Mouse (Mus musculus): Measurements from ENCODE around the gene Rpl13a.
A peak's percentile ranks its signal among the peaks of the same experiment; 100 is the strongest.
"Not testable (repeated sequence)": the region's sequence is repeated elsewhere in the genome, so short reads cannot be mapped to it uniquely, and the experiment has no call there.

Gene Rpl13a

DNA sequence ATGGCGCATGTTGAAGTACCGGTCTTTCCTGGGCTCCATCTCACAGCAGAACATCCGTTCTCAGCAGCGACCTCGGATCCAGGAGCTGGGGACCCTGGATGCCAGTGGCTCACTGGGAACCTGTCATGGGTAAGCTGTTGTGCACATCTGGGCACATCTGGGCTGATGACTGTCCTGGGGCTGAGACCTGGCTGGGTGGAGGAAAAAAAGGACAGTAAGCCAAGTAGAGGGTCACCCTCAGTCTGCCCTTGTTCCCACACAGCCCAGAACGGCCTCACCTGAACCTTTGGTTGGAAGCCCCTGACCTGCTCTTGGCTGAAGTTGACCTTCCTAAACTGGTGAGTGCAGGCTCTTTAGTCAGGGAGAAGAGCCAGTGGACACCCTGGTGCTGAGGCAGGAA lies 30.4 kb upstream of the Rpl13a start:
- DNase-seq (ENCODE audit: extremely low read depth, insufficient read length, low spot score): no peak

- no peak for DNase-seq (ENCODE audit: extremely low read depth, insufficient read length, low spot score)
Measured at GRCm38 (mm10) chr7:45157459-45157858, 28.9 kb upstream of the Rpl13a start.

GRCm38 (mm10) chr7:45156206-45156605 lies 27.6 kb upstream of the Rpl13a start:
- no peak for DNase-seq (ENCODE audit: extremely low read depth, insufficient read length, low spot score)

- no peak for DNase-seq (ENCODE audit: extremely low read depth, insufficient read length, low spot score)
Measured at GRCm38 (mm10) chr7:45155590-45155989, 27.0 kb upstream of the Rpl13a start.

DNA sequence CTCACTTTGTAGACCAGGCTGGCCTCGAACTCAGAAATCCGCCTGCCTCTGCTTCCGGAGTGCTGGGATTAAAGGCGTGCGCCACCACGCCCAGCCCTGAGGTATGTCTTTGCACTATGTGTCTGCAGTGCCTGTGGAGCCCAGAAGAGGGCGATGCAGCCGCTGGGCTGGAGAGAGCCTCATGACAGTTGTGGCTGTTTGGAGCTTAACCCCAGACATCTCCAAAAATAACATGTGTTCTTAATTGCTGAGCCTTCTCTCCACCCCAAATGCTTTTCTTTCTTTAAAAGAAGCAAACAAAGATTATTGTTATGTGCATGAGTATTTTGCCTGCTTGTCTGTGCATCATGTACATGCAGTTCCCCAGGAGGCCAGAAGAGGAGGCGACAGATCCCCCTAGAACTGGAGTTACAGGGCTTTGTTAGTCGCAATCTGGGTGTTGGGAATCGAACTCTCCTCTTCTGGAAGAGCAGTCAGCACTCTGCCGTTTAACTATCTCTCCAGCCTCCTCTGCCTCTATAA lies 26.5 kb upstream of the Rpl13a start:
- peak; percentile 69 for DNase-seq (ENCODE audit: extremely low read depth, insufficient read length, low spot score)

GRCm38 (mm10) chr7:45154096-45154992 lies 25.8 kb upstream of the Rpl13a start, which contains the start of the genes Pih1d1 and Aldh16a1:
Pih1d1 (plus strand) TSS chr7:45154303.
Aldh16a1 (minus strand) TSS chr7:45154584.
- peak; percentile 96 for DNase-seq (ENCODE audit: extremely low read depth, insufficient read length, low spot score)

DNA sequence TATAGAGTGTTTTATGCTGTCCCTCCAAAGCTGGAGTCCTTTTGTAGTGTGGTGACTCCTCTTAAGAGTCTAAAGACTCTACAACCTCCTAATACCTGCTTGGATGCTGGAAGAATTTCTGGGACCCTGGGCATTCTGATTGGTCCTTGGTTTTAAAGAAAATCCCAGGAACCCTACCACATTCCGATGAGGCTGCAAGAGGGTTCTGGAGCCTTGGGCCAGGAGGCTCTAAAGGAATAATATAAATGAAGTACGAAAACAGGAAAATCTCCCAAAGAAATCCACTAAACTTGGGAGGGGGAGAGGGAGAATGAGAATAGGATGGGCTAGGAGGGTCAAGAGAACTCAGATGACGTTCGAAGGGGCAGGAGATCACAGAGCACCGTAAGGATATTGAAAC lies 25.0 kb upstream of the Rpl13a start:
- DNase-seq (ENCODE audit: extremely low read depth, insufficient read length, low spot score): no peak

GRCm38 (mm10) chr7:45153052-45153451 lies 24.5 kb upstream of the Rpl13a start:
- not testable (repeated sequence) for DNase-seq (ENCODE audit: extremely low read depth, insufficient read length, low spot score)

DNA sequence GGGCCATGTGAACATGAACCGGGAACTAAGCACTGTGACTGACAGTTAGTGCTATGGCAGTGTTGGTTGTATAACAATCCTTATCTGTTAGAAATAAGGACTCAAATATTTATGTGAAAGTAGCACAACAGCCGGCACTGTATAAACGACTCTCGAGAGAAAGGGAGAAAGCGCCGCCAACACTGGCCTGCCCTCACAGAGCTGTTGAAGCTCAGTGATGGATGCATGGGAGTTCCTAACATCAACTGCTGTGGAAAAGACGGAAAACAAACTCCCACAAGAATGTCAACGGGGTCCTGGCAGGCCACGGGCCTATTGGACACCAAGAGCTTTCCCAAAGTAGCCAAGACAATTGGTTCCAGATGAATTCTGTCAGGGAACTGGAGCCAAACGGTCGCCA lies 22.7 kb upstream of the Rpl13a start:
- no peak for DNase-seq (ENCODE audit: extremely low read depth, insufficient read length, low spot score)

GRCm38 (mm10) chr7:45150321-45150720 lies 21.8 kb upstream of the Rpl13a start:
- no peak for DNase-seq (ENCODE audit: extremely low read depth, insufficient read length, low spot score)

GRCm38 (mm10) chr7:45149545-45149944 lies 21.0 kb upstream of the Rpl13a start:
- DNase-seq (ENCODE audit: extremely low read depth, insufficient read length, low spot score): no peak

DNA sequence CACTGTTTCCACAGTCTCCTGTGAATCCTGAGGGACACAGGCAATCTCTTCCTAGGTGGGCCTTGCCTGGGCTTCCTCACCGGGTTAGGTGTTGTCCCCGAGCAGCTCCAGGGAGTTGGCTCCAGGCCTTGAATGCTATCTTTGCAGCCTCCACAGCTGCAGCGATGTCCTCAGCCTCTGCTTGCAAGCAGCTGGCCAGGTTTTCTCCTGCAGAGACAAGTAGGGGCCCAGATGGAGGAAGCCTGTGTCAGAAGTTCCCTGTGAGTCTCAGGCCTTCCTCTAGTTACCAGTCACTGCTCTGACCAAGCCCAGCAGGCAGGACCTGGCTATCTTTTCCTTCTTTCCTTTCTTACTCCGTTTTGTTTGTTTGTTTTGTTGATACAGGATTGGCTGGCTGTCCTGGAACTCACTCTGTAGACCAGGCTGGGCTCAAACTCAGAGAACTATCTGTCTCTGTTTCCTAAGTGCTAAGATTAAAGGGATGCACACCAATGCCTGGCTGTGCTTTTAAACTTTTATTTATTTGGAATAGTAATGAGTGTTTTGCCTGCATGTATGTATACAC lies 20.1 kb upstream of the Rpl13a start:
- no peak for DNase-seq (ENCODE audit: extremely low read depth, insufficient read length, low spot score)

DNA sequence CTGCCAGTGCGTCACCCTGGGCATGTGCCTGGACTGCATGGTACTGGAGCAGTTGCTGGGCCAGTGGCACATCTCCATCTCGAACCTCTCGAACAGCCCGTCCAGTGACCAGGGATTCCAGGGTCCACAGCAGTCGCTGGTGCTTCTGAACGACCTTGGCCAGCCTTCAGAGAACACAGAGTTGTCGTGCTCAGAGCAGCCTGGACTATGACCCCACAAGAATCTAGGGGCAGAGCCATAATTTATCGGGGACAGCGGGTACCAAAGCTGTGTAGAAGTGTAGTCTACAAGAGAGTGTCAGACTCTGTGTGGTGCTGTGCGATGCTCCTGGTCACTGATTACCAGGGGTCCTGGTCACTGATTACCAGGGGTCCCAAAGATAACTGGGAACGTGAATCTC lies 19.3 kb upstream of the Rpl13a start:
- no peak for DNase-seq (ENCODE audit: extremely low read depth, insufficient read length, low spot score)

DNA sequence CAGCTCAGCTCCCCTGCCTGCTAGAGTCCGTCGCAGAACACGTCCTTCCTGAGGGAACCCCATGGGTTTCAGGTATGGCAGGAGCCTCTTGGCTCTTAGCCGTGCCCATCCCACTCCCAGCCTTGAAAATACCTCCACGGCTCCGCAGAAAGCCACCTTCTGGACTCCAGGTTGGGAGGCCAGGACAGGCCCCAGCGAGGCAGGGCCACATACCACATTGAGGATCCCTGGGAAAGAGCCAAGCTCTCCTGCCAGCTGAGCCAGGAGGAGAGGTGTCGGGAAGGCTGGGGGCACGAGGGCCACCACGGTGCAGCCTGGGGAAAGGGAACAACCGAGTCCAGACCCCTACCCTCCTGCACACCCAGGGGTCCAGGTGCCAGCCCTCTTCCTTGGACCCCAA lies 18.7 kb upstream of the Rpl13a start:
- DNase-seq (ENCODE audit: extremely low read depth, insufficient read length, low spot score): no peak

- DNase-seq (ENCODE audit: extremely low read depth, insufficient read length, low spot score): no peak
Measured at GRCm38 (mm10) chr7:45145460-45145859, 16.9 kb upstream of the Rpl13a start.

GRCm38 (mm10) chr7:45144368-45145174 lies 16.0 kb upstream of the Rpl13a start:
- no peak for DNase-seq (ENCODE audit: extremely low read depth, insufficient read length, low spot score)

GRCm38 (mm10) chr7:45141914-45142313 lies 13.4 kb upstream of the Rpl13a start:
- DNase-seq (ENCODE audit: extremely low read depth, insufficient read length, low spot score): no peak

GRCm38 (mm10) chr7:45141319-45141718 lies 12.8 kb upstream of the Rpl13a start:
- DNase-seq (ENCODE audit: extremely low read depth, insufficient read length, low spot score): no peak

DNA sequence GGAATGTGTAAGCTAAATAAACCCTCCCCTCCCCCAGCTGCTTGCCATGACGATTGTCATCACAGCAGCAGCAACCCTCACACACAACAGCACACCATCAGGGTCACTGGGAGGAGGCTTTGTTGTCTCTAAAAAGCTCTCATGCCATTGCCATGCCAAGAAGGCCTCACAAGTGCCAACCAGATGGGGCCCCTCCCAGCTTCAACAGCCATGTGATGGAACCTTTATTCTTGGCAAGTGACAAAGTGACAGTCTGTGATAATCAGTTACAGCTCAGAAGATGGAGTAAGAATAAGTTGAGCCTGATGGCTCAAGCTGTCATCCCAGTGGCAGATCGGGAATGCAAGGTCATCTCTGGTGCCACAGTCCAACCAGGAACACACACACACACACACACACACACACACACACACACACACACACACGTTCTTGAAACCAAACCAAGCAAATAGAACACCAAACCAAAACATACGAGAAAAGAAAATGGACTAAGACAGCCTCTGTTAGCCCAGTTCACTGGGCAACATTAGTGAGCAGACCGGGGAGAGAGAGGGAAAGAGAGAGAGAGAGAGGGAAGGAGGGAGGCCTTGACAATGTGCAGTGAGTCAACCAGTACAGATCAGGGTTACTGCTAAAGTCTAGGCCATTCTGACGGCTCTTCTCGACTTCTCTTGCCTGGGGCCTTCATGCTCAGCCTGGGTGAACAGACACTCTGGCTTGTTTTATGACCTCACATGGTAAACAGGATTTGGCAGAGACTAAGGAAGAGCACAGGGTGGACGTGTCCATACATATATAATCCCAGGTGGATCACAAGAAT lies 11.6 kb upstream of the Rpl13a start:
- DNase-seq (ENCODE audit: extremely low read depth, insufficient read length, low spot score): no peak

DNA sequence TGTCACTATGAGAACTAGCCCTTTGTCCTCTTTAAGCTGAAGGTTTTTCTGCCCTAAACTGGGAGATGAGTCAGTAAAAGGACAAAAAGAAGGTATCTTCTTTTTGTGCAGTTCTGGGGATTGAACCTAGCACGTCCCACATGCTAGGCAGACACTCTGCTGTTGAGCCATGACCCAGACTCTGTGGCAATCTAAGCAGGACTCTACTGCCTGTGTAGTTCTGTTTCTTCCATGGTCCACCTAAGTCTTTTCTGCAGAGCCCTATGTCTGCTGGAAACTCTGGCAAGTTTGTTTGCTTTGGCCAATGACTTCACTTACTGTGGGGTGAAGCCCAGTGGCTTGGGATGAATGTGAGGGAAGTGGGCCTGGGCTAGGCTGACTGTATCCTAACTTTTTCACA lies 9.8 kb upstream of the Rpl13a start:
- no peak for DNase-seq (ENCODE audit: extremely low read depth, insufficient read length, low spot score)

All from 3134 (cell line).